Mouse (Mus musculus): ENCODE data around the gene S100a10. TPM values are rescaled to one million over a fixed set of nuclear protein-coding genes. Genes with fewer than 3 reads are reported as not detected.
A peak's percentile ranks its signal among the peaks of the same experiment; 100 is the strongest.

Gene S100a10
- polyA plus RNA-seq, 1 experiment = 6.5 TPM

DNA sequence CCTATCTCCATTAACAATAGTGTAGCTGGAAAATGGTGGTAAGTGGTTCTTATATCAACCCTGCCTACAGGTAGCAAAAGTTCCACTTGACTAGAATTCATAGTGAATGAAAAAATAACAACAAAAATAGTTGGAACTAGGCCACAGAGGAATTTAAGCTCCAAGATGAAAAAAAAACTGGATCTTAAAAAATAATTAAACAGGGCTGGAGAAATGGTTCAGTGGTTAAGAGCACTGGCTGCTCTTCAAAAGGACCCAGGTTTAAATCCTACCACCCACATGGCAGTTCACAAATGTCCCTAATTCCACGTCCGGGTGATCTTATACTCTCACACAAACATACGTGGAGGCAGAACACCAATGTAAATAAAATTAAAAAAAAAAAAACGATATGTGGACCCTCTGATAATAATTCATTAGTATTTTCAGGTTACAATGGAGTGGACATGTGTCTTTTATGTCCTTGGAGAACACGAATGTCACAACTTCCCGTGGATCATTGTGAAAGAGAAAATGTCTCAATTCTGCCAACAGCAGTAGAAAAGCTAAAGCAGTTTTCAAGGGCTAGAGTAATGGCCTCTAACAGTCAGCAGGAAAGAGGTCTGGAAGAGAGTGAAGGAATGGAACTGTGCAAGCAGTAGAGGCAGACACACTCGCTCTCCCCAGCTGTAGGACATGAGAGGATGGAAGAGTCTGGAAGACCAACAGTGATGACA lies 42.3 kb upstream of the S100a10 start:
- Histone ChIP-seq H3K4me3 (ENCODE audit: control insufficient read depth, low read depth, low read length) (no peak overlapping the region), H3K27me3 (ENCODE audit: control insufficient read depth, insufficient read depth, low read length) (no peaks in the 10 kb centered on the region), H3K36me3 (ENCODE audit: control insufficient read depth, insufficient read depth, low read length) (no peaks in the 10 kb centered on the region), H3K4me1 (ENCODE audit: control insufficient read depth, insufficient read depth, low read length) (no peaks in the 10 kb centered on the region), H3K27ac (ENCODE audit: control insufficient read depth, insufficient read depth, low read depth, low read length) (no peak overlapping the region)
- no peak for TF ChIP-seq CTCF (IDR thresholded peaks at IDR 0.05; ENCODE audit: control insufficient read depth, insufficient read depth, insufficient replicate concordance, low read depth, low read length)
- TF ChIP-seq POLR2A (IDR thresholded peaks at IDR 0.05; ENCODE audit: control insufficient read depth, low read depth, low read length) = no peak

DNA sequence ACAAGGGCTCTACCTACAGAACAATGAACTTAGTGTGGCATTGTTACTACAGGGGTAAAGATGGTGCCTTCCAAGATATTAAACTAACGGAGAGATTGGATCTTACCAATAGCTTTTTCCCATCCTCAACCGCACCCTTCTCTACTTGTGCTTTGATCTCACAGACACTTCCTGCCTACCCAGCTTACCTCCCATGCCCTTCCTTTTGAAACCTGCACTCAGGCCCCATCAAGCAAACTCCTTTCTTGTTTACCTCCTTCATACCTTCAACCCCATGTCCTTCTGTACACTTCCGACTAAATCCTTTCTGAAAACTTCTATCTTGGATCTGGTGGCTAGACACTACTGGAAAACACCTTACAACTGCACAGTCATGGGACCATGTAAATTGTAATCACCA lies 40.3 kb upstream of the S100a10 start:
- TF ChIP-seq POLR2A (IDR thresholded peaks at IDR 0.05; ENCODE audit: control insufficient read depth, low read depth, low read length) = no peak
- TF ChIP-seq CTCF (IDR thresholded peaks at IDR 0.05; ENCODE audit: control insufficient read depth, insufficient read depth, insufficient replicate concordance, low read depth, low read length) = no peak
- H3K36me3 ChIP-seq (ENCODE audit: control insufficient read depth, insufficient read depth, low read length) = no peaks in the 10 kb centered on the region
- no peaks in the 10 kb centered on the region for H3K4me1 ChIP-seq (ENCODE audit: control insufficient read depth, insufficient read depth, low read length)
- H3K27me3 ChIP-seq (ENCODE audit: control insufficient read depth, insufficient read depth, low read length) = no peaks in the 10 kb centered on the region
- H3K4me3 ChIP-seq (ENCODE audit: control insufficient read depth, low read depth, low read length) = no peak overlapping the region
- H3K27ac ChIP-seq (ENCODE audit: control insufficient read depth, insufficient read depth, low read depth, low read length) = no peak overlapping the region

DNA sequence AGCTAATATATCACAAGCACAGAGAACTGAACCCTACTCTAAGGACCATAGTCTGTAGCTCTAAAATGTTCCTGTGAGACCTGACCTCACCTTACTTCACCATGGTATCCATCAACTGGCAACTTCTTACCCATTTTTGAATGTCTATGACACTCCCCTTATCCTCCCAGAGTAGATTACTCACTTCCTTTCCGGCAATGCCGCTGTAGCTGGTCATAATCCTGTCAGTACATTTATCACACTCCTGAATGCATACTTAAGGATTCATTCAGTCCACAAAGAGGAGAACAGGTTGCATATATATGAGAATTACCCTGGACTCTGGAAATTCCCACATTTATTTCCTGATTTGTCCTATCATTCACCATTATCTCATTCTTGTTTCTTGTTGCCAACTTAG lies 37.5 kb upstream of the S100a10 start:
- Histone ChIP-seq H3K36me3 (ENCODE audit: control insufficient read depth, insufficient read depth, low read length) (no peaks in the 10 kb centered on the region), H3K4me3 (ENCODE audit: control insufficient read depth, low read depth, low read length) (no peak overlapping the region), H3K27ac (ENCODE audit: control insufficient read depth, insufficient read depth, low read depth, low read length) (no peak overlapping the region), H3K4me1 (ENCODE audit: control insufficient read depth, insufficient read depth, low read length) (peaks cover 5% of the 10 kb centered on the region), H3K27me3 (ENCODE audit: control insufficient read depth, insufficient read depth, low read length) (no peaks in the 10 kb centered on the region)
- no peak for TF ChIP-seq CTCF (IDR thresholded peaks at IDR 0.05; ENCODE audit: control insufficient read depth, insufficient read depth, insufficient replicate concordance, low read depth, low read length)
- no peak for TF ChIP-seq POLR2A (IDR thresholded peaks at IDR 0.05; ENCODE audit: control insufficient read depth, low read depth, low read length)

DNA sequence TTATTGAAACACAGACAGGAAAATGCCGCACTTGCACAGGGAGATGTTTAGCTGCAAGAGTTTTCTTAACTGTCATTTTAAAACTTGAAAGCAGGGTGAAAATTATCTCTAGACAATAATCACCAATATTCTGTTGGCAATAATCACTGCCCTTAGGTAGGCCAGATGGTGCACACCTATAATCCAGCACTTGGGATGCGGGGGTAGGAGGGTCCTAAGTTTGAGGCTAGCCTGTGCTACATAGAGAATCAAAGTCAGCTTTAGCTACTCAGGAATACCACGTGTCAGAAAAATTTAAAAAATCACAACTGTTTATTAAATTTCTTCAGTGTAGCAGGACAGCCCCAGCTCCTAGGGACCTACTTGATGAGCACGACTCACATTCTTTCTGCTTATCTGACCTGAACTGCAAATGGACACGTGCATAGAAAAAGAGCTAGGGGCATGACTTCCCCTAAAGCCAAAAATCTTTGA lies 35.0 kb upstream of the S100a10 start:
- Histone ChIP-seq H3K27ac (ENCODE audit: control insufficient read depth, insufficient read depth, low read depth, low read length) (no peak overlapping the region), H3K4me1 (ENCODE audit: control insufficient read depth, insufficient read depth, low read length) (peaks cover 5% of the 10 kb centered on the region), H3K27me3 (ENCODE audit: control insufficient read depth, insufficient read depth, low read length) (no peaks in the 10 kb centered on the region), H3K4me3 (ENCODE audit: control insufficient read depth, low read depth, low read length) (no peak overlapping the region), H3K36me3 (ENCODE audit: control insufficient read depth, insufficient read depth, low read length) (no peaks in the 10 kb centered on the region)
- TF ChIP-seq CTCF (IDR thresholded peaks at IDR 0.05; ENCODE audit: control insufficient read depth, insufficient read depth, insufficient replicate concordance, low read depth, low read length) (no peak), POLR2A (IDR thresholded peaks at IDR 0.05; ENCODE audit: control insufficient read depth, low read depth, low read length) (no peak)

DNA sequence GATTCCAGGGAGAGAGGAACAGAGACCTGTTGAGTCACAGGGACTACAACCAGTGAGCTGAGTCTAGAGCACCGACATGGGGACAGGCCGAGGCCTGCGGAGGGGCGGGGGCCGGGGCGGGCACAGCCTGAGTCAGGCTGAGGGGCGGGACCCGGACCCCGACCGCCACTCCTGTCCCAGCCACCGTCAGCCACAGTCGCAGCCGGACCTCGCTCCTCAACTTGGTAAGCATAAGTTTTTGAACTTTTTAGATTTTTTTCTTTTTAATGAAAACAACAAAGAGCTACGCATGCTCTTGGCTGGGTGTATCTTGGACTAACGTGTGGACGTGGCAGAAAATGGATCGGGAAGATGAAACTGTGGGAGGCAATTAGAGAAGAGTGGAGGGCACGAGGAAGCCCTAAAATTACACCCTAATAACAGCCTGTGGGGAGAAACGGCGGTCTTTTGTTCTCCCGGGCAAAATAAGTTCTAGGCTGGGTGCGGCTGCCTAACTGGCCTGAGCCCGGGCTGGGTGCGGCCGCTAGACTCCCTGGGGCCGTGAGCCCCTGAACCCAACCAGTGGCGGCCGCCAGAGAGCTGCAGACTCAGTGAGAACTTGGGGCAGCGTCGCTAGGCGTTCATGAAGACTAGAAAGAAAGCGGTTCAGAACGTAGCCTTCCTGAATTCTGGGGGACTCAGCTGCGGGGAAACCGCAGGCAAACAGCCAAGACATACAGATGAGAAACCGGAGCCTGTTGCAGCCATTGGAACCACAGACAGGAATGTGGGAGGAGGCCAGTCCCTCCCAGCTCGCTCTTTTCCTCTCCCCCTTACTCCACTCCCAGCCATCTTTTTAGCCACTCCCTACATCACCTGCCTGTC lies 34.3 kb upstream of the S100a10 start, which contains the start of gene S100a11:
Gene S100a11 (plus strand): TSS at position 159 of the 864 bp plus-strand sequence.
- TF ChIP-seq CTCF (IDR thresholded peaks at IDR 0.05; ENCODE audit: control insufficient read depth, insufficient read depth, insufficient replicate concordance, low read depth, low read length) (no peak), POLR2A (IDR thresholded peaks at IDR 0.05; ENCODE audit: control insufficient read depth, low read depth, low read length) (no peak; the same call in 1 of the 2 replicates)
- Histone ChIP-seq H3K4me3 (ENCODE audit: control insufficient read depth, low read depth, low read length) (peak within 1 kb of the TSS; percentile 83), H3K27ac (ENCODE audit: control insufficient read depth, insufficient read depth, low read depth, low read length) (peak within 1 kb of the TSS; percentile 70), H3K27me3 (ENCODE audit: control insufficient read depth, insufficient read depth, low read length) (no peaks in the 10 kb centered on the region), H3K4me1 (ENCODE audit: control insufficient read depth, insufficient read depth, low read length) (peaks cover 5% of the 10 kb centered on the region), H3K36me3 (ENCODE audit: control insufficient read depth, insufficient read depth, low read length) (no peaks in the 10 kb centered on the region)

DNA sequence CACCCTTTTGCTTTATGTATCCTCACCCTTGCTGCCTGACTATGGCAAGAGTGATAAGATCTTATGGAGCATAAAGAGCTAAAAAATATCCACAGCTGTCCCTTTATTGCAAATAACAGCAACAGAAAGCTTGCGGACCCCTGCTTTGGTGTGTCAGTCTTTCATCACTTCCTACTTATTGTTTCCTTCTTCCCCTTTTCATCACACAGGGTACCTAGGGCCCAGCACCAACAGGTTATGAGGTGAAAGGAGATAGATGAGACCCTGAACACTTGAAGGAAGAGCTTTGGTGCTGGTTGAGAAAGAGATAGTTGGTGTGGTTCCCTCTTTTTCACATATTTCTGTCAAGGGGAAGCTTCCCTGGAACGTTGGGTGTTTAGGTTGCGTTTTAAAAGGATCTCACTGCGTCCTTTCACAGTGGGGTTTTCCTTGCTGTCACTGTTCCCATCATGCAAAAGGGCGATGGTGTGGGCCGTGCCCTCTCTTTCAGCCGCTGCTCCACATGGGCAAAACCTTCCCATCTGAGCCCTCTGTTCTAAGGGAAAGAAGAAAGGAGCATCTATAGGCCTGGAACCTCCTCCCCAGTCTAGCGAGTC lies 33.3 kb upstream of the S100a10 start:
- Histone ChIP-seq H3K36me3 (ENCODE audit: control insufficient read depth, insufficient read depth, low read length) (no peaks in the 10 kb centered on the region), H3K27me3 (ENCODE audit: control insufficient read depth, insufficient read depth, low read length) (no peaks in the 10 kb centered on the region), H3K27ac (ENCODE audit: control insufficient read depth, insufficient read depth, low read depth, low read length) (no peak overlapping the region), H3K4me3 (ENCODE audit: control insufficient read depth, low read depth, low read length) (no peak overlapping the region), H3K4me1 (ENCODE audit: control insufficient read depth, insufficient read depth, low read length) (peaks cover 5% of the 10 kb centered on the region)
- TF ChIP-seq POLR2A (IDR thresholded peaks at IDR 0.05; ENCODE audit: control insufficient read depth, low read depth, low read length) (no peak), CTCF (IDR thresholded peaks at IDR 0.05; ENCODE audit: control insufficient read depth, insufficient read depth, insufficient replicate concordance, low read depth, low read length) (no peak)

DNA sequence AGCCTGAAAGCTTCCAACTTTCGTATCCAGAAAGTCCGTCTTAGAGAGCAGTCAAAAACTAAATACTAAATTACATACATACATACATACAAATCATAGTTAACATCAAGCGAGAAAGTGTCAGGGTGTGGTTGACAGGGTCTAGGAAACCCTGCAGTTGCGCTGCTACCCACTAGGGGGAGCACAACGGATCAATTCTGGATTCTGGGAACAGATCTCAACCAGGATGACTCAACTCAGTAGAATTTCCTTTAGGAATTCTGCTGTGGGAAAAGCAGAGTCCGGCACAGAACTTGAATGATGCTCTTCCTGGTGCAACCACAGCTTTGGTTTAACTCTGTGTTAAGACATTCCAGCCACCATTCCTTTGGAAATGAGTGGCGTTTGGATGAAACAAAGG lies 32.3 kb upstream of the S100a10 start:
- Histone ChIP-seq H3K4me3 (ENCODE audit: control insufficient read depth, low read depth, low read length) (no peak overlapping the region), H3K4me1 (ENCODE audit: control insufficient read depth, insufficient read depth, low read length) (peaks cover 5% of the 10 kb centered on the region), H3K27me3 (ENCODE audit: control insufficient read depth, insufficient read depth, low read length) (no peaks in the 10 kb centered on the region), H3K36me3 (ENCODE audit: control insufficient read depth, insufficient read depth, low read length) (no peaks in the 10 kb centered on the region), H3K27ac (ENCODE audit: control insufficient read depth, insufficient read depth, low read depth, low read length) (no peak overlapping the region)
- no peak for TF ChIP-seq POLR2A (IDR thresholded peaks at IDR 0.05; ENCODE audit: control insufficient read depth, low read depth, low read length)
- peak; percentile 78; the same call in 1 of the 2 replicates for TF ChIP-seq CTCF (IDR thresholded peaks at IDR 0.05; ENCODE audit: control insufficient read depth, insufficient read depth, insufficient replicate concordance, low read depth, low read length)

All from testis, adult 2 months (tissue).